Mouse (Mus musculus): ENCODE data around the gene Cltc. TPM values are rescaled to one million over a fixed set of nuclear protein-coding genes. Genes with fewer than 3 reads are reported as not detected.

Gene Cltc
- total RNA-seq, 1 experiment: 176 TPM

DNA sequence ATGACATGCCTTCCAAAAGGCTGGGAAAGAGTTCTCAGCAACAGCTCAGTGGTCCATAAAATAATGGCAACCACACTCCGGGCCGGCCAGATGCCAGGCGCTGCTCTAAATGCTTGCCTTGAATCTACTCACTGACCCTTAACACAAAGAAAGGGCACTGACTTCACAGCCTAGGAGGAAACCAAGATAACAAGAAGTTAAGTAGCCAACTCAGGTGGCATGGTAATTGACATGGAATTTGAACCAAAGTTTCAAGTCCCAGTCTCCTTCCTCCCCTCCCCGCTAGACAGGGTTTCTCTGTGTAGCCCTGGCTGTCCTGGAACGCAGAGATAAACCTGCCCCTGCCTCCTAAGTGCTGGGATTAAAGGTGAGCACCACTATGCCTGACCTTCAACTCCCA, 78.4 kb downstream of the Cltc start:
- no peaks in the 10 kb centered on the region for H3K9me3 ChIP-seq (ENCODE audit: control insufficient read depth, insufficient read depth, low read depth, low read length)
- H3K4me1 ChIP-seq (ENCODE audit: control insufficient read depth in 2 of 2, insufficient read depth in 2 of 2, low read length in 2 of 2, poor library complexity in 1 of 2): no peaks in the 10 kb centered on the region
- no peak for DNase-seq (ENCODE audit: low read depth, low spot score)
- no peak overlapping the region for H3K27ac ChIP-seq (ENCODE audit: insufficient read depth, low read depth, low read length, poor library complexity, severe bottlenecking)
- no peak overlapping the region for H3K4me3 ChIP-seq (ENCODE audit: insufficient read depth in 1 of 2, low read depth in 1 of 2, low read length in 2 of 2, poor library complexity in 1 of 2, severe bottlenecking in 1 of 2)
- no peaks in the 10 kb centered on the region for H3K36me3 ChIP-seq (ENCODE audit: control insufficient read depth, insufficient read depth, low read length, poor library complexity, severe bottlenecking)
- in situ Hi-C loops (cut with MboI; ENCODE audit: low sequenced_read_pairs in 2 of 2, unreplicated experiment in 2 of 2): no loop called here
- TF ChIP-seq HCFC1 (IDR thresholded peaks at IDR 0.05; ENCODE audit: borderline replicate concordance, insufficient read depth, low read length) (no peak), ZNF384 (IDR thresholded peaks at IDR 0.05; ENCODE audit: low read depth, low read length) (no peak), MAFK (IDR thresholded peaks at IDR 0.05; ENCODE audit: insufficient read depth, low read depth, low read length) (no peak), ZC3H11A (IDR thresholded peaks at IDR 0.05; ENCODE audit: borderline replicate concordance, low read depth, low read length) (no peak)
- H3K9ac ChIP-seq (ENCODE audit: insufficient read depth, low read depth, low read length, poor library complexity, severe bottlenecking): no peak overlapping the region

- in situ Hi-C loops (cut with MboI; ENCODE audit: low sequenced_read_pairs in 2 of 2, unreplicated experiment in 2 of 2): no loop called here
- no peak for DNase-seq (ENCODE audit: low read depth, low spot score)
- no peak overlapping the region for H3K9ac ChIP-seq (ENCODE audit: insufficient read depth, low read depth, low read length, poor library complexity, severe bottlenecking)
- no peak for TF ChIP-seq CHD2 (IDR thresholded peaks at IDR 0.05; ENCODE audit: low read depth, low read length)
- TF ChIP-seq MAFK (IDR thresholded peaks at IDR 0.05; ENCODE audit: insufficient read depth, low read depth, low read length): no peak
- no peak for TF ChIP-seq HCFC1 (IDR thresholded peaks at IDR 0.05; ENCODE audit: borderline replicate concordance, insufficient read depth, low read length)
- TF ChIP-seq ZC3H11A (IDR thresholded peaks at IDR 0.05; ENCODE audit: borderline replicate concordance, low read depth, low read length): no peak
- no peak for TF ChIP-seq ZNF384 (IDR thresholded peaks at IDR 0.05; ENCODE audit: low read depth, low read length)
- H3K27ac ChIP-seq (ENCODE audit: insufficient read depth, low read depth, low read length, poor library complexity, severe bottlenecking): no peak overlapping the region
- no peaks in the 10 kb centered on the region for H3K9me3 ChIP-seq (ENCODE audit: control insufficient read depth, insufficient read depth, low read depth, low read length)
- no peak overlapping the region for H3K4me3 ChIP-seq (ENCODE audit: insufficient read depth in 1 of 2, low read depth in 1 of 2, low read length in 2 of 2, poor library complexity in 1 of 2, severe bottlenecking in 1 of 2)
- H3K4me1 ChIP-seq (ENCODE audit: control insufficient read depth in 2 of 2, insufficient read depth in 2 of 2, low read length in 2 of 2, poor library complexity in 1 of 2): no peaks in the 10 kb centered on the region
- H3K36me3 ChIP-seq (ENCODE audit: control insufficient read depth, insufficient read depth, low read length, poor library complexity, severe bottlenecking): no peaks in the 10 kb centered on the region
Measured at GRCm38 (mm10) chr11:86675520-86675919, 81.8 kb downstream of the Cltc start.

- Histone ChIP-seq H3K4me3 (ENCODE audit: insufficient read depth in 1 of 2, low read depth in 1 of 2, low read length in 2 of 2, poor library complexity in 1 of 2, severe bottlenecking in 1 of 2) (no peak overlapping the region), H3K9ac (ENCODE audit: insufficient read depth, low read depth, low read length, poor library complexity, severe bottlenecking) (no peak overlapping the region), H3K27ac (ENCODE audit: insufficient read depth, low read depth, low read length, poor library complexity, severe bottlenecking) (no peak overlapping the region), H3K9me3 (ENCODE audit: control insufficient read depth, insufficient read depth, low read depth, low read length) (no peaks in the 10 kb centered on the region), H3K36me3 (ENCODE audit: control insufficient read depth, insufficient read depth, low read length, poor library complexity, severe bottlenecking) (no peaks in the 10 kb centered on the region), H3K4me1 (ENCODE audit: control insufficient read depth in 2 of 2, insufficient read depth in 2 of 2, low read length in 2 of 2, poor library complexity in 1 of 2) (no peaks in the 10 kb centered on the region)
- in situ Hi-C loops (cut with MboI; ENCODE audit: low sequenced_read_pairs in 2 of 2, unreplicated experiment in 2 of 2): no loop called here
- DNase-seq (ENCODE audit: low read depth, low spot score): no peak
- TF ChIP-seq CHD2 (IDR thresholded peaks at IDR 0.05; ENCODE audit: low read depth, low read length) (no peak), HCFC1 (IDR thresholded peaks at IDR 0.05; ENCODE audit: borderline replicate concordance, insufficient read depth, low read length) (no peak), MAFK (IDR thresholded peaks at IDR 0.05; ENCODE audit: insufficient read depth, low read depth, low read length) (no peak), ZNF384 (IDR thresholded peaks at IDR 0.05; ENCODE audit: low read depth, low read length) (no peak), ZC3H11A (IDR thresholded peaks at IDR 0.05; ENCODE audit: borderline replicate concordance, low read depth, low read length) (no peak)
Measured at GRCm38 (mm10) chr11:86672772-86673171, 84.6 kb downstream of the Cltc start.

DNA sequence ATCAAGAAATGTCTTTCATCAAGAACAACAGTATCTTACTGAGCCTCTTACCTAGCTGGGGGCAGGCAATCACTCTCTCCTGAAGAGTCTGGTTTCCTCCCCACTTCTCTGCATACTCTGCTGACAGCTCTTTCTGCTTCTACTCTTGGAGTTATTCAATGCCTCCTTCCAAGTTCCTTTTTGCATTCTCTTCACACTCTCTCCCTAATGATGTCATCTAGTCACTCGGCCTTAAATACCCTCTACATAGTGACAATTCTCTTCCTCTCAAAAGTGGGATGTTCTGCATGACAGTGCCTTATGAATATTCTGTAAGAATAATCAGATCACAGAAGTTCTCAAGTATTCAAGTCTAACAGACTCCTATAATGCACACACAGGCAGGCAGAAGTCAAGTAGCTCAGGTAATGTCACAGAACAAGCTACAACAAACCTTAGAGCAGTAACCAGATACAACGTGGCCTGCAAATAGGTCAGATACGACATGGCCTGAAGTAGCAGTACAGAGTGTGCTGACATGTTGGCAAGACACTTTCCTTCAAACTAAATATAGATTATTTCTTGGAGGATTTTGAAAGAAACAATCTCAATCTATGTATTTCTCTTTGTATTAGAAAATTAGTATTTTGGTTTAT, 86.2 kb downstream of the Cltc start:
- H3K9ac ChIP-seq (ENCODE audit: insufficient read depth, low read depth, low read length, poor library complexity, severe bottlenecking): no peak overlapping the region
- H3K36me3 ChIP-seq (ENCODE audit: control insufficient read depth, insufficient read depth, low read length, poor library complexity, severe bottlenecking): no peaks in the 10 kb centered on the region
- H3K4me3 ChIP-seq (ENCODE audit: insufficient read depth in 1 of 2, low read depth in 1 of 2, low read length in 2 of 2, poor library complexity in 1 of 2, severe bottlenecking in 1 of 2): no peak overlapping the region
- in situ Hi-C loops (cut with MboI; ENCODE audit: low sequenced_read_pairs in 2 of 2, unreplicated experiment in 2 of 2): no loop called here
- H3K27ac ChIP-seq (ENCODE audit: insufficient read depth, low read depth, low read length, poor library complexity, severe bottlenecking): no peak overlapping the region
- H3K4me1 ChIP-seq (ENCODE audit: control insufficient read depth in 2 of 2, insufficient read depth in 2 of 2, low read length in 2 of 2, poor library complexity in 1 of 2): no peaks in the 10 kb centered on the region
- no peak for DNase-seq (ENCODE audit: low read depth, low spot score)
- H3K9me3 ChIP-seq (ENCODE audit: control insufficient read depth, insufficient read depth, low read depth, low read length): no peaks in the 10 kb centered on the region
- TF ChIP-seq CHD2 (IDR thresholded peaks at IDR 0.05; ENCODE audit: low read depth, low read length) (no peak), ZC3H11A (IDR thresholded peaks at IDR 0.05; ENCODE audit: borderline replicate concordance, low read depth, low read length) (no peak), HCFC1 (IDR thresholded peaks at IDR 0.05; ENCODE audit: borderline replicate concordance, insufficient read depth, low read length) (no peak), MAFK (IDR thresholded peaks at IDR 0.05; ENCODE audit: insufficient read depth, low read depth, low read length) (no peak), ZNF384 (IDR thresholded peaks at IDR 0.05; ENCODE audit: low read depth, low read length) (no peak)

GRCm38 (mm10) chr11:86668169-86668568, 89.2 kb downstream of the Cltc start:
- Histone ChIP-seq H3K9ac (ENCODE audit: insufficient read depth, low read depth, low read length, poor library complexity, severe bottlenecking) (no peak overlapping the region), H3K27ac (ENCODE audit: insufficient read depth, low read depth, low read length, poor library complexity, severe bottlenecking) (no peak overlapping the region), H3K9me3 (ENCODE audit: control insufficient read depth, insufficient read depth, low read depth, low read length) (no peaks in the 10 kb centered on the region), H3K36me3 (ENCODE audit: control insufficient read depth, insufficient read depth, low read length, poor library complexity, severe bottlenecking) (no peaks in the 10 kb centered on the region), H3K4me1 (ENCODE audit: control insufficient read depth in 2 of 2, insufficient read depth in 2 of 2, low read length in 2 of 2, poor library complexity in 1 of 2) (no peaks in the 10 kb centered on the region), H3K4me3 (ENCODE audit: insufficient read depth in 1 of 2, low read depth in 1 of 2, low read length in 2 of 2, poor library complexity in 1 of 2, severe bottlenecking in 1 of 2) (no peak overlapping the region)
- TF ChIP-seq MAFK (IDR thresholded peaks at IDR 0.05; ENCODE audit: insufficient read depth, low read depth, low read length): no peak
- no peak for TF ChIP-seq ZNF384 (IDR thresholded peaks at IDR 0.05; ENCODE audit: low read depth, low read length)
- no peak for TF ChIP-seq HCFC1 (IDR thresholded peaks at IDR 0.05; ENCODE audit: borderline replicate concordance, insufficient read depth, low read length)
- no peak for TF ChIP-seq ZC3H11A (IDR thresholded peaks at IDR 0.05; ENCODE audit: borderline replicate concordance, low read depth, low read length)
- no peak for TF ChIP-seq CHD2 (IDR thresholded peaks at IDR 0.05; ENCODE audit: low read depth, low read length)
- DNase-seq (ENCODE audit: low read depth, low spot score): no peak
- in situ Hi-C loops (cut with MboI; ENCODE audit: low sequenced_read_pairs in 2 of 2, unreplicated experiment in 2 of 2): no loop called here
